Mouse (Mus musculus): ENCODE results near the gene Wdr90.

Wdr90 gene

GRCm38 (mm10) chr17:25860832-25861703 is at the start of gene Wdr90:
Wdr90 (minus strand) TSS chr17:25861501.
- DNase-seq (ENCODE audit: low spot score in 2 of 2): peak; percentile 81

- DNase-seq (ENCODE audit: low spot score in 2 of 2): no peak
These were observed 46.3 kb upstream of the Wdr90 start for GRCm38 (mm10) chr17:25907640-25908039.

- DNase-seq (ENCODE audit: low spot score in 2 of 2): no peak
These were observed 41.8 kb upstream of the Wdr90 start for GRCm38 (mm10) chr17:25903061-25903460.

- DNase-seq (ENCODE audit: low spot score in 2 of 2): no peak
These were observed 38.9 kb upstream of the Wdr90 start for GRCm38 (mm10) chr17:25900193-25900592.

GRCm38 (mm10) chr17:25895891-25896290 is 34.6 kb upstream of the Wdr90 start:
- DNase-seq (ENCODE audit: low spot score in 2 of 2): no peak

- no peak for DNase-seq (ENCODE audit: low spot score in 2 of 2)
These were observed 34.1 kb upstream of the Wdr90 start for GRCm38 (mm10) chr17:25895415-25895814.

GRCm38 (mm10) chr17:25893975-25894617 is 32.8 kb upstream of the Wdr90 start:
- peak; percentile 43 to 76 for DNase-seq (ENCODE audit: low spot score in 2 of 2)

GRCm38 (mm10) chr17:25888837-25889236 is 27.5 kb upstream of the Wdr90 start:
- DNase-seq (ENCODE audit: low spot score in 2 of 2): no peak

- no peak for DNase-seq (ENCODE audit: low spot score in 2 of 2)
These were observed 26.2 kb upstream of the Wdr90 start for GRCm38 (mm10) chr17:25887467-25887866.

GRCm38 (mm10) chr17:25886806-25887205 is 25.5 kb upstream of the Wdr90 start:
- DNase-seq (ENCODE audit: low spot score in 2 of 2): no peak

GRCm38 (mm10) chr17:25885636-25886035 is 24.3 kb upstream of the Wdr90 start:
- DNase-seq (ENCODE audit: low spot score in 2 of 2): peak in 1 of 2 experiments; percentile 37

GRCm38 (mm10) chr17:25883824-25884223 is 22.5 kb upstream of the Wdr90 start:
- no peak for DNase-seq (ENCODE audit: low spot score in 2 of 2)

- DNase-seq (ENCODE audit: low spot score in 2 of 2): no peak
These were observed 22.0 kb upstream of the Wdr90 start for GRCm38 (mm10) chr17:25883268-25883667.

- no peak for DNase-seq (ENCODE audit: low spot score in 2 of 2)
These were observed 21.0 kb upstream of the Wdr90 start for GRCm38 (mm10) chr17:25882306-25882705.

- no peak for DNase-seq (ENCODE audit: low spot score in 2 of 2)
These were observed 20.4 kb upstream of the Wdr90 start for GRCm38 (mm10) chr17:25881691-25882090.

- no peak for DNase-seq (ENCODE audit: low spot score in 2 of 2)
These were observed 19.8 kb upstream of the Wdr90 start for GRCm38 (mm10) chr17:25880913-25881641.

GRCm38 (mm10) chr17:25880196-25880910 is 19.1 kb upstream of the Wdr90 start, which contains the start of gene Wfikkn1:
Wfikkn1 (minus strand) TSS chr17:25880858.
- DNase-seq (ENCODE audit: low spot score in 2 of 2): no peak

- DNase-seq (ENCODE audit: low spot score in 2 of 2): no peak
These were observed 18.4 kb upstream of the Wdr90 start for GRCm38 (mm10) chr17:25879750-25880149.

- DNase-seq (ENCODE audit: low spot score in 2 of 2): no peak
These were observed 18.0 kb upstream of the Wdr90 start for GRCm38 (mm10) chr17:25879261-25879660.

- no peak for DNase-seq (ENCODE audit: low spot score in 2 of 2)
These were observed 17.4 kb upstream of the Wdr90 start for GRCm38 (mm10) chr17:25878611-25879180.
